Mouse (Mus musculus) limb, embryonic 12.5 days (tissue): ENCODE results near the gene Auts2. TPM values are rescaled to one million over a fixed set of nuclear protein-coding genes. Genes with fewer than 3 reads are reported as not detected.

Experiments used
- ATAC-seq: fragments of 200-750 bp; cut with Nextera tagmentation; 2 replicates; pipeline ENCODE4 v1.8.0; 2017; ENCODE audit warnings: low read depth, moderate TSS enrichment; ENCODE audit not compliant: insufficient number of reproducible peaks, insufficient read depth, low FRiP score, low TSS enrichment
- H3K27ac ChIP-seq: fragments of 300-500 bp; sonication (generic); 2 replicates; pipeline ENCODE4 v1.5.1; 2016; ENCODE audit warnings: mild to moderate bottlenecking, moderate library complexity
- H3K27me3 ChIP-seq: fragments of 300-500 bp; sonication (generic); 2 replicates; pipeline ENCODE4 v1.6.1; 2016; ENCODE audit warnings: mild to moderate bottlenecking, moderate library complexity
- H3K36me3 ChIP-seq: fragments of 300-500 bp; sonication (generic); 2 replicates; pipeline ENCODE4 v1.6.1; 2016; ENCODE audit warnings: mild to moderate bottlenecking, moderate library complexity
- H3K4me1 ChIP-seq: fragments of 300-500 bp; sonication (generic); replicated peaks from 2 replicates; pipeline ENCODE4 v1.6.1; 2016
- H3K4me2 ChIP-seq: fragments of 300-500 bp; sonication (generic); 2 replicates; pipeline ENCODE4 v1.6.1; 2016; ENCODE audit warnings: mild to moderate bottlenecking, moderate library complexity
- H3K4me3 ChIP-seq: fragments of 300-500 bp; sonication (generic); replicated peaks from 2 replicates; pipeline ENCODE4 v1.5.1; 2016; ENCODE audit warnings: mild to moderate bottlenecking
- H3K9ac ChIP-seq: fragments of 300-500 bp; sonication (generic); replicated peaks from 2 replicates; pipeline ENCODE4 v1.6.1; 2016; ENCODE audit warnings: mild to moderate bottlenecking, moderate library complexity
- H3K9me3 ChIP-seq: fragments of 300-500 bp; sonication (generic); 2 replicates; pipeline ENCODE4 v1.6.1; 2016; ENCODE audit warnings: mild to moderate bottlenecking, moderate library complexity
- WGBS: fragments of 180-500 bp; shearing (Covaris S2); methylation state at CpG from one replicate; pipeline ENCODE4 v1.1.7; 2016; 5-methylcytosine and 5-hydroxymethylcytosine counted together
- polyA plus RNA-seq: library from polyadenylated mRNA; unstranded; fragments of >200 nt; fragmentation: Nextera tagmentation; extraction: Ambion mirVana; gene quantifications from 2 replicates; pipeline ENCODE4 v1.2.1, GENCODE M21; 2016

Gene Auts2
- polyA plus RNA-seq, 1 experiment from 2014 or later: 66.4 TPM

GRCm38 (mm10) chr5:131812483-131813063, 730.6 kb downstream of the Auts2 start:
- H3K36me3 ChIP-seq: no peaks in the 10 kb centered on the region
- 84% methylated on average over 10 of the region's 10 CpGs for WGBS
- H3K9ac ChIP-seq: no peak overlapping the region
- no peak overlapping the region for H3K4me3 ChIP-seq
- ATAC-seq: no peak
- H3K27me3 ChIP-seq: no peaks in the 10 kb centered on the region; the same call in 1 of the 2 replicates
- H3K27ac ChIP-seq: no peak overlapping the region
- peaks cover 15% of the 10 kb centered on the region for H3K4me1 ChIP-seq
- H3K4me2 ChIP-seq: no peak overlapping the region
- H3K9me3 ChIP-seq: no peaks in the 10 kb centered on the region

GRCm38 (mm10) chr5:131806350-131806749, 736.8 kb downstream of the Auts2 start:
- Histone ChIP-seq H3K9ac (no peak overlapping the region), H3K4me2 (no peak overlapping the region), H3K9me3 (no peaks in the 10 kb centered on the region), H3K4me1 (peaks cover 29% of the 10 kb centered on the region), H3K4me3 (no peak overlapping the region), H3K27me3 (no peaks in the 10 kb centered on the region), H3K27ac (no peak overlapping the region), H3K36me3 (no peaks in the 10 kb centered on the region)
- ATAC-seq: no peak
- WGBS: 90% methylated on average over 2 of the region's 2 CpGs

GRCm38 (mm10) chr5:131805277-131805676, 737.9 kb downstream of the Auts2 start:
- Histone ChIP-seq H3K27me3 (no peaks in the 10 kb centered on the region), H3K9me3 (no peaks in the 10 kb centered on the region), H3K36me3 (no peaks in the 10 kb centered on the region), H3K9ac (no peak overlapping the region), H3K27ac (no peak overlapping the region), H3K4me3 (no peak overlapping the region), H3K4me1 (peaks cover 29% of the 10 kb centered on the region), H3K4me2 (no peak overlapping the region)
- 85% methylated on average over 4 of the region's 4 CpGs for whole genome bisulfite sequencing
- no peak for ATAC-seq

GRCm38 (mm10) chr5:131803609-131804008, 739.5 kb downstream of the Auts2 start:
- no peak overlapping the region for H3K27ac ChIP-seq
- no peak overlapping the region for H3K9ac ChIP-seq
- no peak overlapping the region for H3K4me2 ChIP-seq
- no peaks in the 10 kb centered on the region for H3K27me3 ChIP-seq
- ATAC-seq: no peak
- WGBS: 59% methylated on average over 10 of the region's 10 CpGs
- H3K4me3 ChIP-seq: no peak overlapping the region
- H3K9me3 ChIP-seq: no peaks in the 10 kb centered on the region
- H3K36me3 ChIP-seq: no peaks in the 10 kb centered on the region
- peaks cover 29% of the 10 kb centered on the region for H3K4me1 ChIP-seq

GRCm38 (mm10) chr5:131802340-131803036, 740.7 kb downstream of the Auts2 start:
- no peak for ATAC-seq
- 44% methylated on average over 6 of the region's 6 CpGs for WGBS

GRCm38 (mm10) chr5:131801924-131802323, 741.2 kb downstream of the Auts2 start:
- no peaks in the 10 kb centered on the region for H3K36me3 ChIP-seq
- WGBS: 63% methylated on average over 6 of the region's 6 CpGs
- H3K4me2 ChIP-seq: no peak overlapping the region
- no peaks in the 10 kb centered on the region for H3K27me3 ChIP-seq
- H3K27ac ChIP-seq: 0 out of 2 replicates have a peak overlapping the region, but pooled peaks have one; percentile 29
- no peak overlapping the region for H3K4me3 ChIP-seq
- peaks cover 32% of the 10 kb centered on the region for H3K4me1 ChIP-seq
- ATAC-seq: no peak
- H3K9me3 ChIP-seq: no peaks in the 10 kb centered on the region
- no peak overlapping the region for H3K9ac ChIP-seq

More at GRCm38 (mm10) chr5:131802340-131803036, 740.7 kb downstream of the Auts2 start:
- no peaks in the 10 kb centered on the region for H3K27me3 ChIP-seq
- H3K4me1 ChIP-seq: peaks cover 32% of the 10 kb centered on the region
- H3K36me3 ChIP-seq: no peaks in the 10 kb centered on the region
- H3K9me3 ChIP-seq: no peaks in the 10 kb centered on the region
- H3K4me2 ChIP-seq: no peak overlapping the region
- 0 out of 2 replicates have a peak overlapping the region, but pooled peaks have one; percentile 29 for H3K27ac ChIP-seq
- no peak overlapping the region for H3K4me3 ChIP-seq
- no peak overlapping the region for H3K9ac ChIP-seq

GRCm38 (mm10) chr5:131798373-131798772, 744.8 kb downstream of the Auts2 start:
- no peak overlapping the region for H3K4me2 ChIP-seq
- peaks cover 12% of the 10 kb centered on the region for H3K27me3 ChIP-seq
- H3K27ac ChIP-seq: no peak overlapping the region
- H3K4me3 ChIP-seq: no peak overlapping the region
- WGBS: 76% methylated on average over 5 of the region's 5 CpGs
- ATAC-seq: no peak
- H3K4me1 ChIP-seq: peaks cover 33% of the 10 kb centered on the region
- no peaks in the 10 kb centered on the region for H3K36me3 ChIP-seq
- no peak overlapping the region for H3K9ac ChIP-seq
- no peaks in the 10 kb centered on the region for H3K9me3 ChIP-seq

GRCm38 (mm10) chr5:131797044-131797443, 746.1 kb downstream of the Auts2 start:
- no peak overlapping the region for H3K9ac ChIP-seq
- no peak overlapping the region for H3K27ac ChIP-seq
- H3K4me3 ChIP-seq: no peak overlapping the region
- peaks cover 18% of the 10 kb centered on the region for H3K27me3 ChIP-seq
- H3K4me2 ChIP-seq: no peak overlapping the region
- no peaks in the 10 kb centered on the region for H3K36me3 ChIP-seq
- H3K9me3 ChIP-seq: no peaks in the 10 kb centered on the region
- peaks cover 20% of the 10 kb centered on the region for H3K4me1 ChIP-seq
- ATAC-seq: no peak

GRCm38 (mm10) chr5:131794411-131795133, 748.6 kb downstream of the Auts2 start:
- no peaks in the 10 kb centered on the region for H3K9me3 ChIP-seq
- H3K4me1 ChIP-seq: peaks cover 21% of the 10 kb centered on the region
- H3K4me2 ChIP-seq: no peak overlapping the region
- H3K27ac ChIP-seq: no peak overlapping the region
- peaks cover 18% of the 10 kb centered on the region for H3K27me3 ChIP-seq
- no peak overlapping the region for H3K4me3 ChIP-seq
- H3K9ac ChIP-seq: no peak overlapping the region
- H3K36me3 ChIP-seq: no peaks in the 10 kb centered on the region
- WGBS: 35% methylated on average over 18 of the region's 18 CpGs
- ATAC-seq: no peak

GRCm38 (mm10) chr5:131789601-131790000, 753.5 kb downstream of the Auts2 start:
- 0 out of 2 replicates have a peak overlapping the region, but pooled peaks have one; percentile 41 for H3K27ac ChIP-seq
- no peak overlapping the region for H3K4me2 ChIP-seq
- no peak overlapping the region for H3K9ac ChIP-seq
- H3K9me3 ChIP-seq: no peaks in the 10 kb centered on the region
- peaks cover 11% of the 10 kb centered on the region for H3K27me3 ChIP-seq
- H3K4me1 ChIP-seq: peaks cover 28% of the 10 kb centered on the region
- no peak overlapping the region for H3K4me3 ChIP-seq
- no peaks in the 10 kb centered on the region for H3K36me3 ChIP-seq
- WGBS: 25% methylated on average over 8 of the region's 8 CpGs
- ATAC-seq: no peak

GRCm38 (mm10) chr5:131788008-131788407, 755.1 kb downstream of the Auts2 start:
- Histone ChIP-seq H3K27me3 (peaks cover 2% of the 10 kb centered on the region), H3K4me1 (peaks cover 23% of the 10 kb centered on the region), H3K36me3 (no peaks in the 10 kb centered on the region), H3K27ac (no peak overlapping the region), H3K4me3 (no peak overlapping the region), H3K4me2 (no peak overlapping the region), H3K9me3 (no peaks in the 10 kb centered on the region), H3K9ac (no peak overlapping the region)
- ATAC-seq: no peak
- 78% methylated on average over 6 of the region's 6 CpGs for WGBS
